Mouse (Mus musculus) ES-Bruce4 (cell line): ENCODE measurements around the gene Cpsf6. TPM values are rescaled to one million over a fixed set of nuclear protein-coding genes. Genes with fewer than 3 reads are reported as not detected.
A peak's percentile ranks its signal among the peaks of the same experiment; 100 is the strongest.

Experiments
- H3K27ac ChIP-seq: 2 replicates; pipeline ENCODE4 v1.5.1; 2012; ENCODE audit warnings: low read length, inconsistent platforms; ENCODE audit not compliant: insufficient read depth
- H3K27me3 ChIP-seq: 2 replicates; pipeline ENCODE4 v1.6.1; 2012; ENCODE audit warnings: mild to moderate bottlenecking, low read length, inconsistent platforms; ENCODE audit not compliant: control insufficient read depth, poor library complexity, insufficient read depth, severe bottlenecking
- H3K36me3 ChIP-seq: 2 replicates; pipeline ENCODE4 v1.6.1; 2012; ENCODE audit warnings: inconsistent platforms, mild to moderate bottlenecking, low read length, moderate library complexity; ENCODE audit not compliant: control insufficient read depth, poor library complexity, insufficient read depth, severe bottlenecking
- H3K4me1 ChIP-seq: one replicate; pipeline ENCODE4 v1.8.1; 2011; ENCODE audit warnings: low read length; ENCODE audit not compliant: control insufficient read depth, insufficient read depth
- H3K4me3 ChIP-seq: 2 replicates; pipeline ENCODE4 v1.5.1; 2011; ENCODE audit warnings: low read depth, mild to moderate bottlenecking, low read length
- H3K9ac ChIP-seq: 2 replicates; pipeline ENCODE4 v1.6.1; 2012; ENCODE audit warnings: low read depth, mild to moderate bottlenecking, inconsistent platforms; ENCODE audit not compliant: poor library complexity, severe bottlenecking
- H3K9me3 ChIP-seq: replicated peaks from 2 replicates; pipeline ENCODE4 v1.6.1; 2012; ENCODE audit warnings: mild to moderate bottlenecking, low read length, inconsistent platforms; ENCODE audit not compliant: control insufficient read depth, poor library complexity, insufficient read depth, severe bottlenecking
- CTCF ChIP-seq: IDR thresholded peaks from one replicate; pipeline ENCODE4 v1.8.1; 2011; ENCODE audit warnings: low read depth, low read length
- EP300 ChIP-seq: IDR thresholded peaks from 2 replicates; pipeline ENCODE4 v1.6.1; 2011; ENCODE audit warnings: low read depth, low read length; ENCODE audit not compliant: insufficient read depth
- POLR2A ChIP-seq: IDR thresholded peaks from one replicate; pipeline ENCODE4 v1.8.1; 2011; ENCODE audit warnings: low read length; ENCODE audit not compliant: insufficient read depth
- polyA plus RNA-seq: library from polyadenylated mRNA; stranded (reverse); fragments of >200 nt; gene quantifications from 2 replicates; pipeline ENCODE4 v1.2.4, GENCODE M21; 2011; ENCODE audit warnings: low read depth; ENCODE audit not compliant: missing spikeins, insufficient read depth, insufficient read length

The Cpsf6 gene
- 205 and 225 TPM in 2 replicates for polyA plus RNA-seq

DNA sequence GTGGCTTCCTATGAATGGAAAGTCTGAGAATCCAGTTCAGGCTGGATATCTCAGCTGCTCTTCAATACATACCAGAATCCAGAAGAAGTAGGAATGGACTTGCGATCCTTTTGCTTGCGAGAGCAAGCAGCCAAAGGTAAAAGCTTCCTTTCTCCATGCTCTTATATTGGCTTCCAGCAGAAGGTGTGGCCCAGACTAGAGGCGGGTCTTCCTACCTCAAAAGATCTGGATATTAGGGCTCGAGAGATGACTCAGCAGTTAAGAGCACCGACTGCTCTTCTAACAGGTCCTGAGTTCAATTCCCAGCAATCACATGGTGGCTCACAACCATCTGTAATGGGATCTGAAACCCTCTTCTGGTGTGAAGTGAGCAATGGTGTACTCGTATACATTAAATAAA, at the start of gene Cpsf6:
Gene Cpsf6 (minus strand): TSS at position 108 of the 400 bp plus-strand sequence.
- Histone ChIP-seq H3K36me3 (no peaks in the 10 kb centered on the region), H3K27ac (peak within 1 kb of the TSS; percentile 66; the same call in 1 of the 2 replicates), H3K9ac (0 out of 2 replicates have a peak within 1 kb of the TSS, but pooled peaks have one; percentile 47), H3K4me1 (peaks cover 2% of the 10 kb centered on the region), H3K4me3 (no peak within 1 kb of the TSS), H3K9me3 (no peaks in the 10 kb centered on the region), H3K27me3 (no peaks in the 10 kb centered on the region)
- TF ChIP-seq EP300 (no peak), CTCF (no peak)

DNA sequence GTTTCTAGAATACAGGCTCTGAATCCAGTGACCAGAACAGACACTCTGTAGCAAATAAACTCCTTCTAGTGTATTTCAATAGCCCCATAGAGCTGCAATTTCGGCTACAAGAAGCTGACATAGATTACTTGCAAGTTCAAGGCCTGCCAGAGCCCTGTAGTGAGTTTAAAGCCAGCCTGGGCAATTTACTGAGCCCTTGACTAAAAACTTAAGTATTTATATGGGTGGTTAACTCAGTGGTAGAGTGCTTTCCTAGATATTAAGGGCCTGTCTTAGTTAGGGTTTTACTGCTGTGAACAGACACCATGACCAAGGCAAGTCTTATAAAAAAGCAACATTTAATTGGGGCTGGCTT, 46.8 kb upstream of the Cpsf6 start:
- Histone ChIP-seq H3K4me3 (no peak overlapping the region), H3K36me3 (no peaks in the 10 kb centered on the region), H3K9ac (no peak overlapping the region), H3K27me3 (0 out of 2 replicates have a peak, but pooled peaks cover 2% of the 10 kb centered on the region), H3K9me3 (no peaks in the 10 kb centered on the region), H3K4me1 (no peaks in the 10 kb centered on the region), H3K27ac (no peak overlapping the region)
- TF ChIP-seq EP300, result no peak
- TF ChIP-seq CTCF, result no peak
- no peak for TF ChIP-seq POLR2A

DNA sequence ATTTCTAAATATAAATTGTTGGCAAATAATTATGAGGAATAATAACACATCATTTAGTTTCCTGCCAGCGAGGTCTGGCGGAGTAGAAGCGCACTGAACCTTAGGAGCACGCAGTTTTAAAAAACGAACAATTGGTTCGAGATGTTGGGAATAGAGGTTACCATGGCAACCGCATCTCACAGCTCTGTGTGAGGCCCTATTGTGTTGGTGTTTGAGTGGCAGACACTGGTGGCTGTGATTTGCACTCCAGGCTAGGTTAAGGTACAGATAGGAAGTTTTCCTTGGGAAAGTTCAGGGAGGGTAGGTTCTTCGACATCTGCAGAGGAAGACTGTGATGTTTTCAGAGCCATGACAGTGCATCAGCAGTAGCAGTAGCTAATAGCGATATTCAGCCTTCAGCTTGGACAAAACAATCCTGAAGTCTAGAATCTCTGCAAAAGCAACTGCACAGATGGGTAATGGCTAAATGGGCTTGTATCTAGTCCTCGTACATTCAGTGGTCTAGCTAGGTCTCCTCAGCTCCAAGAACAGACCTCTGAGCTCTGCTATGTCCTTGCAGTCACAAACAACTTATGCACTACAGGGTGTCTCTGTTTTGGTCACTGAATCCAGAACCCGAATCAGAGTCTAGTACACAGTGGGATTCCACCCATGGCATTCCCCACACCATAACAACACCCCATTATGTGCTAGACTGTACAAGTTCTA, 46.2 kb upstream of the Cpsf6 start:
- Histone ChIP-seq H3K27ac (no peak overlapping the region), H3K4me3 (no peak overlapping the region), H3K4me1 (no peaks in the 10 kb centered on the region), H3K9ac (no peak overlapping the region), H3K9me3 (no peaks in the 10 kb centered on the region), H3K27me3 (0 out of 2 replicates have a peak, but pooled peaks cover 2% of the 10 kb centered on the region), H3K36me3 (no peaks in the 10 kb centered on the region)
- TF ChIP-seq CTCF (no peak), EP300 (no peak), POLR2A (no peak)

DNA sequence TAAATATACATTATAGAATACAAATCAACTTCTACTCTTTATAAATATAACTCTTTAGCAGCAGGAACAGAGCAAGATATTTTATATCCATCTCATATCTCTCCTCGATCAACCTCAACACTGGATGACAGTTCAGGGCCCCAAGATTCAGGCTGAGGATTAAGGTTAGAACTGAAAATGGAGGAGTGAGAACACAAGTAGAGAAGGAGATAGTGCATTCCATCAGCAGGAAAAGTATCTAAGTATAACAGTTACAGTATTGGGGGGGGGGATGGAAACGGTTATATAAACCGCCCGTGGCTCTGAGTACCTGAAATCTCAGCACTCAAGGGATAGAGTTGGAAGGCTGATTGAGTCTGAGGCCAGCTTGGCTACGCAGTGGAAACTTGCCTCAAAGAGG, 45.2 kb upstream of the Cpsf6 start:
- Histone ChIP-seq H3K27me3 (0 out of 2 replicates have a peak, but pooled peaks cover 2% of the 10 kb centered on the region), H3K4me3 (no peak overlapping the region), H3K27ac (no peak overlapping the region), H3K4me1 (no peaks in the 10 kb centered on the region), H3K9me3 (no peaks in the 10 kb centered on the region), H3K36me3 (no peaks in the 10 kb centered on the region), H3K9ac (no peak overlapping the region)
- TF ChIP-seq CTCF (no peak), POLR2A (no peak), EP300 (no peak)

DNA sequence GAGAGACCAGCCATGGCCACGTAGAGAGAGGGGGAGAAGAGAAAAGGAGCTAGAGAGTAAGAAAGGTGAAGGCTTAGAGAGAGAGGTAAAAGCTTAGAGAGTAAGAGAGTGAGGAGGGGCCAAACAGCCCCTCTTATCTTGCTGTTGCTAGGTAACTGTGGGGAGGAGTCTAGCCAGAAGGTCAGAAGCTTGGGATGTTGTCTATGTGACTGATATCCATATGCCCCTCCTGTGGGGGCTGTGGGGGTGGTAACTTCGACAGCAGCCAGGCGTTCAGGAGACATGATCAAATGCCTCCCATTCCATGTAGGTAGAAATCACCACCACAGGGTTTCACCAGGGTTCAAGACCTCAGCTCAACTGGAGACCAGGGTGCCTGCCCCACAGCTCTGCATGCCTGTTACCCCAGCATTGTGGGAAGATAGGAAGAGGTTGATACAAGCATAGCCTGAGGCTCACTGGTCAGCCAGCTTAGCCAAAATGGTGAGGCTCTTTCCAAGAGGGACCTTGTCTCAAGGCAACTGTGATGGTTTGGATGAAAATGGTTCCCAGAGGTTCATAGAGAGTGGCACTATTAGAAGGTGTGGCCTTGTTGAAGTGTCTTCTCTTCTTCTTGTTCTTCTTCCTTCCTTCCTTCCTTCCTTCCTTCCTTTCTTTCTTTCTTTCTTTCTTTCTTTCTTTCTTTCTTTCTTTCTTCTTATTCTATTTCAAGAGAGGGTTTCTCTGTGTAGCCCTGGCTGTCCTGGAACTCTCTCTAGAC, 44.5 kb upstream of the Cpsf6 start:
- no peak overlapping the region for H3K27ac ChIP-seq
- H3K9ac ChIP-seq, result no peak overlapping the region
- no peaks in the 10 kb centered on the region for H3K9me3 ChIP-seq
- H3K4me1 ChIP-seq, result no peaks in the 10 kb centered on the region
- no peaks in the 10 kb centered on the region for H3K36me3 ChIP-seq
- H3K4me3 ChIP-seq, result no peak overlapping the region
- TF ChIP-seq EP300, result no peak
- TF ChIP-seq CTCF, result no peak
- TF ChIP-seq POLR2A, result no peak
- 0 out of 2 replicates have a peak, but pooled peaks cover 2% of the 10 kb centered on the region for H3K27me3 ChIP-seq
